Mouse (Mus musculus) frontal cortex, postnatal 10 days (tissue): Measurements from ENCODE around the gene Apobec1.
A peak's percentile ranks its signal among the peaks of the same experiment; 100 is the strongest.
"Not testable (repeated sequence)": the region's sequence is repeated elsewhere in the genome, so short reads cannot be mapped to it uniquely, and the experiment has no call there.

ENCODE experiments used
- DNase-seq, 2 experiments: peaks; one replicate each; pipeline ENCODE4 v3.0.0; 2022; ENCODE audit warnings: low spot score in 2 of 2, mixed read lengths in 1 of 2

Gene Apobec1

GRCm38 (mm10) chr6:122602242-122602991, at the start of gene Apobec1:
Gene Apobec1, minus strand, starts transcription at chr6:122602444.
- DNase-seq: peak; percentile 37 to 55

- DNase-seq: no peak
Measured at GRCm38 (mm10) chr6:122650398-122650980, 48.2 kb upstream of the Apobec1 start.

GRCm38 (mm10) chr6:122649903-122650302, 47.7 kb upstream of the Apobec1 start:
- no peak for DNase-seq

- not testable (repeated sequence) for DNase-seq
Measured at GRCm38 (mm10) chr6:122644196-122644595, 42.0 kb upstream of the Apobec1 start.

GRCm38 (mm10) chr6:122637566-122637965, 35.3 kb upstream of the Apobec1 start:
- not testable (repeated sequence) for DNase-seq

GRCm38 (mm10) chr6:122636666-122637065, 34.4 kb upstream of the Apobec1 start:
- DNase-seq: no peak

- DNase-seq: no peak
Measured at GRCm38 (mm10) chr6:122635315-122635714, 33.1 kb upstream of the Apobec1 start.

GRCm38 (mm10) chr6:122633411-122633810, 31.2 kb upstream of the Apobec1 start:
- DNase-seq: no peak

- DNase-seq: no peak
Measured at GRCm38 (mm10) chr6:122627469-122628108, 25.3 kb upstream of the Apobec1 start.

GRCm38 (mm10) chr6:122626110-122626509, 23.9 kb upstream of the Apobec1 start, which contains the start of gene Dppa3:
Gene Dppa3, plus strand, starts transcription at chr6:122626410.
- no peak for DNase-seq

- no peak for DNase-seq
Measured at GRCm38 (mm10) chr6:122625156-122625555, 22.9 kb upstream of the Apobec1 start.

GRCm38 (mm10) chr6:122624480-122624879, 22.2 kb upstream of the Apobec1 start:
- no peak for DNase-seq

GRCm38 (mm10) chr6:122621066-122621465, 18.8 kb upstream of the Apobec1 start:
- no peak for DNase-seq

- no peak for DNase-seq
Measured at GRCm38 (mm10) chr6:122616022-122616421, 13.8 kb upstream of the Apobec1 start.

GRCm38 (mm10) chr6:122614047-122614446, 11.8 kb upstream of the Apobec1 start:
- no peak for DNase-seq

GRCm38 (mm10) chr6:122612426-122612825, 10.2 kb upstream of the Apobec1 start:
- no peak for DNase-seq

- DNase-seq: no peak
Measured at GRCm38 (mm10) chr6:122609771-122610170, 7.5 kb upstream of the Apobec1 start, which contains the start of gene Gdf3. Gene Gdf3, minus strand, starts transcription at chr6:122610087.

GRCm38 (mm10) chr6:122609377-122609728, 7.1 kb upstream of the Apobec1 start:
- DNase-seq: no peak

- DNase-seq: no peak
Measured at GRCm38 (mm10) chr6:122608434-122609376, 6.5 kb upstream of the Apobec1 start.

GRCm38 (mm10) chr6:122607700-122608099, 5.5 kb upstream of the Apobec1 start:
- no peak for DNase-seq

GRCm38 (mm10) chr6:122606661-122607060, 4.4 kb upstream of the Apobec1 start:
- DNase-seq: no peak

- no peak for DNase-seq
Measured at GRCm38 (mm10) chr6:122605483-122605882, 3.2 kb upstream of the Apobec1 start.
